Mouse (Mus musculus): ENCODE measurements at regions not wholly inside any gene's neighbourhood (a gene's known extent, or its start where the extent isn't known, plus 50 kb on each side); places are given as distances from the start of the nearest gene placed in this dataset.

DNA sequence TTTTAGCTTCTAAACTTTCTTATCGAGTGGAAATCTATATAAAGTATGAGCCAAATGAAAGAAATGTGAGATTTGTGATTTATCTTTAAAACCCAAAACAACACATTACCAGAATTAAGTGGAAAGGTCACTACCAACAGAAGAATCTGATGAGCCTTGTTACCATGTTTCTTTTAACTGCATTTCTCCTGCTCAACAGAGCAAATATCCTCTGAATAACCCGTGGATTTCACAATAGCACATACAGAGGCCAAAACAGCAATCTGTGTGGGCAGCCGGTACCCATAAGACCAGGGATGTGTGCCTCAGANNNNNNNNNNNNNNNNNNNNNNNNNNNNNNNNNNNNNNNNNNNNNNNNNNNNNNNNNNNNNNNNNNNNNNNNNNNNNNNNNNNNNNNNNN, 85.3 kb downstream of the 4930444P10Rik start:
- Histone ChIP-seq H3K4me3 (ENCODE audit: low read length) (no peak overlapping the region), H3K27me3 (replicated peaks; ENCODE audit: control insufficient read depth, insufficient read depth, low read length) (no peaks in the 10 kb centered on the region), H3K36me3 (ENCODE audit: control insufficient read depth, insufficient read depth, low read length) (no peaks in the 10 kb centered on the region), H3K27ac (ENCODE audit: low read depth, low read length) (no peak overlapping the region), H3K4me1 (ENCODE audit: control insufficient read depth, insufficient read depth, low read depth, low read length) (no peaks in the 10 kb centered on the region), H3K9ac (ENCODE audit: low read depth, low read length) (no peak overlapping the region), H3K9me3 (ENCODE audit: control insufficient read depth, low read length) (no peaks in the 10 kb centered on the region), H3K4me2 (ENCODE audit: low read length) (no peak overlapping the region)
- 86% methylated on average over 3 of the region's 3 CpGs for WGBS
- no peak for ATAC-seq

DNA sequence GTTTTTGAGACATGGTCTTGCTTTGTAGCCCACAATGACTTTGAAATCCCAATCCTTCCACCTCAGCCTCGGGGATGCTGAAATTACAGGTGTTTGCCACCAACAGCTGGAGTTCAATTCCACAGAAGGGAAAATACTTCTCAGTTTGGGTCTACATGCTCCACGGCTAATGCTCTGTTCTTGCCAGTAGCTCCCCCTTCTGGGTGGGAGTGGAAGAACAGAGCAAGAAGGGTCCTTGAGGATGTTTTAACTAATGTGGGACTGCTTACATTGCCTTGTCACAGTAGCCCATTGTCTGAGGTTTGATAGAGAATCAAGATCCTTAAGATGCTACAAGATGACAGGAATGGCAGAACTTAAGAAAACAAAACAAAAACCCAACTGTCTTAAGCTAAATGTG, 86.2 kb downstream of the 4930444P10Rik start:
- no peaks in the 10 kb centered on the region for H3K27me3 ChIP-seq (replicated peaks; ENCODE audit: control insufficient read depth, insufficient read depth, low read length)
- H3K9me3 ChIP-seq (ENCODE audit: control insufficient read depth, low read length), result no peaks in the 10 kb centered on the region
- H3K4me3 ChIP-seq (ENCODE audit: low read length), result no peak overlapping the region
- WGBS, result 74% methylated on average over 2 of the region's 2 CpGs
- no peak overlapping the region for H3K27ac ChIP-seq (ENCODE audit: low read depth, low read length)
- no peaks in the 10 kb centered on the region for H3K36me3 ChIP-seq (ENCODE audit: control insufficient read depth, insufficient read depth, low read length)
- no peak overlapping the region for H3K4me2 ChIP-seq (ENCODE audit: low read length)
- H3K4me1 ChIP-seq (ENCODE audit: control insufficient read depth, insufficient read depth, low read depth, low read length), result no peaks in the 10 kb centered on the region
- no peak for ATAC-seq
- no peak overlapping the region for H3K9ac ChIP-seq (ENCODE audit: low read depth, low read length)

GRCm38 (mm10) chr1:15997135-15997534, 96.0 kb downstream of the 4930444P10Rik start:
- H3K9me3 ChIP-seq (ENCODE audit: control insufficient read depth, low read length), result no peaks in the 10 kb centered on the region
- no peaks in the 10 kb centered on the region for H3K4me1 ChIP-seq (ENCODE audit: control insufficient read depth, insufficient read depth, low read depth, low read length)
- no peak overlapping the region for H3K4me2 ChIP-seq (ENCODE audit: low read length)
- 77% methylated on average over 5 of the region's 5 CpGs for WGBS
- H3K4me3 ChIP-seq (ENCODE audit: low read length), result no peak overlapping the region
- H3K27ac ChIP-seq (ENCODE audit: low read depth, low read length), result no peak overlapping the region
- H3K27me3 ChIP-seq (replicated peaks; ENCODE audit: control insufficient read depth, insufficient read depth, low read length), result no peaks in the 10 kb centered on the region
- ATAC-seq, result no peak
- no peaks in the 10 kb centered on the region for H3K36me3 ChIP-seq (ENCODE audit: control insufficient read depth, insufficient read depth, low read length)
- no peak overlapping the region for H3K9ac ChIP-seq (ENCODE audit: low read depth, low read length)

DNA sequence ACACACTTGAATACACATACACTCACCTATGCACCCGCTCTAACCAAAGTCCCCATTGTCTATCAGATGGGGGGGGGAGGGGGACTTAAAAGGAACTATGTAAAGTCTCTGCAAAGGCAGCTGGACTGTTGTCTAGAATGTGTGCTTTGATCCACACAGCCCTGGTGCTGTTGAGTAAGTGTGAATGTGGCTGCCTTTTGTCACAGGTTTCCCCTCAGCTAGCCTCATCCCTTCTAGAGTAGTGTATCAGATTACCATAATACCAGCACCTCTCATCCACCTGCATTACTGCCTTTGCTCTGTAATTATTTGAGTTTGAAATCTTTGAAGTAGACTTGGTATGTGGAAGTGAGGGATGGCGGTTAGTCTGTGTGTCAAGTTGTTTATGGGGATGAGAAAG, 96.8 kb downstream of the 4930444P10Rik start:
- ATAC-seq, result no peak
- Histone ChIP-seq H3K36me3 (ENCODE audit: control insufficient read depth, insufficient read depth, low read length) (no peaks in the 10 kb centered on the region), H3K9ac (ENCODE audit: low read depth, low read length) (no peak overlapping the region), H3K4me1 (ENCODE audit: control insufficient read depth, insufficient read depth, low read depth, low read length) (no peaks in the 10 kb centered on the region), H3K27ac (ENCODE audit: low read depth, low read length) (no peak overlapping the region), H3K27me3 (replicated peaks; ENCODE audit: control insufficient read depth, insufficient read depth, low read length) (no peaks in the 10 kb centered on the region), H3K4me3 (ENCODE audit: low read length) (no peak overlapping the region), H3K4me2 (ENCODE audit: low read length) (no peak overlapping the region), H3K9me3 (ENCODE audit: control insufficient read depth, low read length) (no peaks in the 10 kb centered on the region)
- WGBS, result 73% methylated on average over 2 of the region's 2 CpGs

DNA sequence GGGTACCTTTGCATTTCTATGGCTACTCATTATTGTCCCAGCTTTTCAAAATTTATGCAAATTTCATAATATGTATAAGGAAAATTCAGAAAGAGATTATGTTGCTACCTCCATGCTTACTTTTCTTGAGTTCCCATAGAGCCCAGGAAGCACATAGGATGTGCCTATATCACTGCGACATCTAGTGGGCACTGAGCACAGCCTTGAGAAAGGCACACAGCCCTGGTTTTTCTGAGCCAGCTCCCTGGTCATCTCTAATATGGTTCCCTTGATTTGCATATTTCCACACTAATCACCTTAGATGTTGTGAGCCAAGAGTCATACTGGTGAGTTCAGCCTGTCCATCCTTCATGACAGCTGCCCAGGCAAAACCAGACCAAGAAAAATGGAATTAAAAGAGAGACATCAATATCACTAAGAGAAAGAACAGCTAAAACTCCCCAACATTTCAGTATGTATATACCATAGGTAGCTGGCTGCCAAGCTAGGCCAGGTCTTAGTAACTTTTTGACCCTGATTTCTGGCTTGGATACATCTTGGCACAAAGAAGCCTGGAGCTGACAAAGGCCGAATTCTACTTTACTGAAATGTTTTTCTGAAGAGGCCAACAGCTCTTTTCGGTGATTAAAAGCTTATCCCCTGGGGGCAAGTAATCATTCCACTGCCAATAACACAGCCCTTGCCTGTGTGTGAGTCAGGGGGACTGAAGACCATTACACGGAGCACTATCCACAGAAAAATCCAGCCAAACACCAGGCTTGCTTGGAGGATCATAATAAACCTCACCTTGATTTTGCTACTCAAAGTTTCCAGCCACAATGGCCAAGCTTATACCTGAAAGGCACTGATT, 99.3 kb downstream of the 4930444P10Rik start:
- H3K27ac ChIP-seq (ENCODE audit: low read depth, low read length), result no peak overlapping the region
- peak; percentile 91 for ATAC-seq
- WGBS, result 40% methylated on average over 4 of the region's 4 CpGs

DNA sequence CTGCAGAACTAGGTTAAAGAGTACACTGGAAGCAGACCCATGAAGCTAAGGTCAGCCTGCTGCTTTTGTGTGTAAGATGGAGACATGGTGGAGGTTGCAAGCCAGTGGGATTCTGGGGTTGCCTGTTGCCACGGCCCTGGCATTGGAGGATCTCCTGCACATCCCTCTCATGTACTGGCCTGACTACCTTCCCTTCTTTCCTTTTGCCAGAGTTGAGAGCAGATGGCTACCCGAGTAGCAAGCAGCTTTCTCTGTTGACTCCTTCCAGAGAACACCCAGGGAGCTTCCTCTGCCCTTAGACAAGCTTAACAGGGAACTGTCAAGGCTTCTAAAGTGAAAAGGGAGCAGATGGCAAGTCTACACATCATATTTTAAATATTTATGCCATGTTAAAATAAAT, 102.1 kb downstream of the 4930444P10Rik start:
- ATAC-seq, result 0 out of 2 replicates have a peak, but pooled peaks have one; percentile 32
- no peaks in the 10 kb centered on the region for H3K4me1 ChIP-seq (ENCODE audit: control insufficient read depth, insufficient read depth, low read depth, low read length)
- H3K27me3 ChIP-seq (replicated peaks; ENCODE audit: control insufficient read depth, insufficient read depth, low read length), result no peaks in the 10 kb centered on the region
- H3K36me3 ChIP-seq (ENCODE audit: control insufficient read depth, insufficient read depth, low read length), result no peaks in the 10 kb centered on the region
- H3K9ac ChIP-seq (ENCODE audit: low read depth, low read length), result no peak overlapping the region
- H3K4me3 ChIP-seq (ENCODE audit: low read length), result no peak overlapping the region
- no peak overlapping the region for H3K27ac ChIP-seq (ENCODE audit: low read depth, low read length)
- H3K9me3 ChIP-seq (ENCODE audit: control insufficient read depth, low read length), result no peaks in the 10 kb centered on the region
- WGBS, result 56% methylated on average over 2 of the region's 2 CpGs
- no peak overlapping the region for H3K4me2 ChIP-seq (ENCODE audit: low read length)

More for the DNA sequence above, 99.3 kb downstream of the 4930444P10Rik start:
- Histone ChIP-seq H3K4me1 (ENCODE audit: control insufficient read depth, insufficient read depth, low read depth, low read length) (no peaks in the 10 kb centered on the region), H3K4me2 (ENCODE audit: low read length) (no peak overlapping the region), H3K27me3 (replicated peaks; ENCODE audit: control insufficient read depth, insufficient read depth, low read length) (no peaks in the 10 kb centered on the region), H3K9me3 (ENCODE audit: control insufficient read depth, low read length) (no peaks in the 10 kb centered on the region), H3K4me3 (ENCODE audit: low read length) (no peak overlapping the region), H3K9ac (ENCODE audit: low read depth, low read length) (no peak overlapping the region), H3K36me3 (ENCODE audit: control insufficient read depth, insufficient read depth, low read length) (no peaks in the 10 kb centered on the region)

- H3K4me2 ChIP-seq (ENCODE audit: low read length), result no peak overlapping the region
- no peaks in the 10 kb centered on the region for H3K4me1 ChIP-seq (ENCODE audit: control insufficient read depth, insufficient read depth, low read depth, low read length)
- no peak overlapping the region for H3K4me3 ChIP-seq (ENCODE audit: low read length)
- H3K27me3 ChIP-seq (replicated peaks; ENCODE audit: control insufficient read depth, insufficient read depth, low read length), result no peaks in the 10 kb centered on the region
- 85% methylated on average over 3 of the region's 3 CpGs for WGBS
- no peak for ATAC-seq
- H3K9me3 ChIP-seq (ENCODE audit: control insufficient read depth, low read length), result no peaks in the 10 kb centered on the region
- no peak overlapping the region for H3K9ac ChIP-seq (ENCODE audit: low read depth, low read length)
- H3K36me3 ChIP-seq (ENCODE audit: control insufficient read depth, insufficient read depth, low read length), result no peaks in the 10 kb centered on the region
- no peak overlapping the region for H3K27ac ChIP-seq (ENCODE audit: low read depth, low read length)
These were observed 107.5 kb downstream of the 4930444P10Rik start for GRCm38 (mm10) chr1:15985579-15985978.

DNA sequence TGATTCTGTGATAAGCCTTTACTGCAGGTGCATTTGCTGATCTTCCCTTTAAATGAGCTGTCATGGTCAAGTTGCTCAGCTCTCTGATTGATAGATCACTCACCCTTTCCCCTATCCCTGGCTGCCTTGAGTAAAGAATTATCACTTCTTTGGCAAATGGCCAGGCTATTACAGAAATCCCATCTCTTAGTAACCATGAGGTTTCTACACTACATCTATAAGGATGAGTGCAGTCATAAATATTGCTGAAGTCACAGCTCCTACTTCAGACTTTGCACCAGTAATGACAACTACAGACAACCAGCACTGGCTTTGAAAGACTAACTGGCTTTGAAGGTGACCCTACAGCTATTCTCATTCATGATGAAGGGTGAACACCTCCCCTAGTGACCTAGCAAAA, 113.8 kb downstream of the 4930444P10Rik start:
- no peak overlapping the region for H3K27ac ChIP-seq (ENCODE audit: low read depth, low read length)
- H3K4me2 ChIP-seq (ENCODE audit: low read length), result no peak overlapping the region
- H3K4me3 ChIP-seq (ENCODE audit: low read length), result no peak overlapping the region
- no peaks in the 10 kb centered on the region for H3K9me3 ChIP-seq (ENCODE audit: control insufficient read depth, low read length)
- no peak for ATAC-seq
- no peaks in the 10 kb centered on the region for H3K4me1 ChIP-seq (ENCODE audit: control insufficient read depth, insufficient read depth, low read depth, low read length)
- no peaks in the 10 kb centered on the region for H3K36me3 ChIP-seq (ENCODE audit: control insufficient read depth, insufficient read depth, low read length)
- H3K27me3 ChIP-seq (replicated peaks; ENCODE audit: control insufficient read depth, insufficient read depth, low read length), result no peaks in the 10 kb centered on the region
- no peak overlapping the region for H3K9ac ChIP-seq (ENCODE audit: low read depth, low read length)

DNA sequence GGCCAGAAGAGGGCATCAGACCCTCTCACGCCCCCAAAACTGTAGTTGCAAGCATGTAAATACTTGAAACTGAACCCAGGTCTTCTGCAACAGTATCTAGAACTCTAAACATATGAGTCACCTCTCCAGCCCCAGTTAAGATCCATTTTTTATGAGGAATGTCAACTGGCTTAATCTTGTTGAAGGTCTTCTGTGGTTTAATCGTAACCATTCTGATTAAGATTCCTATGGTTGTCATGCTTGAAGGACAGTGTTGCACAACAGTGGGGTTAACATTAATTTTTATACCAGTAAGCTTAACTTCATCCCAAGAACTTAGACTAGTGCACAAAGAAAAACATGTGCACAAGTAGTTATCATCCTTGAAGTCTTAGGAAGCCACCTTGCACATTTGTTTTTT, 133.5 kb downstream of the 4930444P10Rik start:
- H3K9me3 ChIP-seq (ENCODE audit: control insufficient read depth, low read length), result no peaks in the 10 kb centered on the region
- H3K27ac ChIP-seq (ENCODE audit: low read depth, low read length), result no peak overlapping the region
- H3K4me2 ChIP-seq (ENCODE audit: low read length), result no peak overlapping the region
- WGBS, result 85% methylated on average over 2 of the region's 2 CpGs
- no peaks in the 10 kb centered on the region for H3K36me3 ChIP-seq (ENCODE audit: control insufficient read depth, insufficient read depth, low read length)
- no peaks in the 10 kb centered on the region for H3K27me3 ChIP-seq (replicated peaks; ENCODE audit: control insufficient read depth, insufficient read depth, low read length)
- no peak overlapping the region for H3K4me3 ChIP-seq (ENCODE audit: low read length)
- no peak for ATAC-seq
- no peaks in the 10 kb centered on the region for H3K4me1 ChIP-seq (ENCODE audit: control insufficient read depth, insufficient read depth, low read depth, low read length)
- no peak overlapping the region for H3K9ac ChIP-seq (ENCODE audit: low read depth, low read length)

All from hindbrain, embryonic 16.5 days (tissue).